Mouse (Mus musculus) heart, adult 2 months (tissue): ENCODE results near the gene Pip5k1c.

Experiments
- CTCF ChIP-seq: fragments of 200-600 bp; IDR thresholded peaks from 2 replicates; pipeline ENCODE4 v1.8.1; 2022; ENCODE audit warnings: antibody characterized with exemption, mild to moderate bottlenecking, moderate library complexity
- POLR2A ChIP-seq: fragments of 200-500 bp; IDR thresholded peaks from 2 replicates; pipeline ENCODE4 v1.6.1; 2011; ENCODE audit warnings: mild to moderate bottlenecking, low read depth, low read length, control low read depth; ENCODE audit not compliant: insufficient read depth

GRCm38 (mm10) chr10:81247804-81248203, 45.0 kb upstream of the Pip5k1c start:
- TF ChIP-seq CTCF (no peak), POLR2A (no peak)
